Mouse (Mus musculus): ENCODE measurements at regions not wholly inside any gene's neighbourhood (a gene's known extent, or its start where the extent isn't known, plus 50 kb on each side); places are given as distances from the start of the nearest gene placed in this dataset.

GRCm38 (mm10) chr13:63990480-63990958, 98.5 kb downstream of the Hsd17b3 start:
- no peak for TF ChIP-seq HCFC1 (IDR thresholded peaks at IDR 0.05; ENCODE audit: borderline replicate concordance, insufficient read depth, low read length)
- no peak for TF ChIP-seq ZC3H11A (IDR thresholded peaks at IDR 0.05; ENCODE audit: borderline replicate concordance, low read depth, low read length)
- no peak for TF ChIP-seq MAFK (IDR thresholded peaks at IDR 0.05; ENCODE audit: insufficient read depth, low read depth, low read length)
- no peak for TF ChIP-seq CHD2 (IDR thresholded peaks at IDR 0.05; ENCODE audit: low read depth, low read length)
- no peak for TF ChIP-seq ZNF384 (IDR thresholded peaks at IDR 0.05; ENCODE audit: low read depth, low read length)

All from ES-E14 (cell line).